Mouse (Mus musculus) embryonic facial prominence, embryonic 12.5 days (tissue): ENCODE measurements around the gene Cenpi. TPM values are rescaled to one million over a fixed set of nuclear protein-coding genes. Genes with fewer than 3 reads are reported as not detected.

ENCODE experiments used
- ATAC-seq: fragments of 200-750 bp; cut with Nextera tagmentation; 2 replicates; pipeline ENCODE4 v1.8.0; 2017; ENCODE audit not compliant: insufficient number of reproducible peaks, insufficient read depth, low FRiP score, low TSS enrichment
- H3K27ac ChIP-seq: fragments of 300-500 bp; sonication (generic); 2 replicates; pipeline ENCODE4 v1.5.1; 2016; ENCODE audit warnings: mild to moderate bottlenecking
- H3K27me3 ChIP-seq: fragments of 300-500 bp; sonication (generic); 2 replicates; pipeline ENCODE4 v1.6.1; 2016; ENCODE audit warnings: mild to moderate bottlenecking, moderate library complexity
- H3K36me3 ChIP-seq: fragments of 300-500 bp; sonication (generic); 2 replicates; pipeline ENCODE4 v1.6.1; 2016; ENCODE audit warnings: mild to moderate bottlenecking
- H3K4me1 ChIP-seq: fragments of 300-500 bp; sonication (generic); 2 replicates; pipeline ENCODE4 v1.6.1; 2016
- H3K4me2 ChIP-seq: fragments of 300-500 bp; sonication (generic); replicated peaks from 2 replicates; pipeline ENCODE4 v1.6.1; 2016; ENCODE audit warnings: mild to moderate bottlenecking, moderate library complexity
- H3K4me3 ChIP-seq: fragments of 300-500 bp; sonication (generic); 2 replicates; pipeline ENCODE4 v1.5.1; 2016; ENCODE audit warnings: mild to moderate bottlenecking
- H3K9ac ChIP-seq: fragments of 300-500 bp; sonication (generic); 2 replicates; pipeline ENCODE4 v1.6.1; 2016; ENCODE audit warnings: mild to moderate bottlenecking, moderate library complexity
- H3K9me3 ChIP-seq: fragments of 300-500 bp; sonication (generic); 2 replicates; pipeline ENCODE4 v1.6.1; 2016; ENCODE audit warnings: mild to moderate bottlenecking, moderate library complexity
- WGBS: fragments of 180-500 bp; shearing (Covaris S2); methylation state at CpG from one replicate; pipeline ENCODE4 v1.1.7; 2016; 5-methylcytosine and 5-hydroxymethylcytosine counted together
- polyA plus RNA-seq: library from polyadenylated mRNA; unstranded; fragments of >200 nt; fragmentation: Nextera tagmentation; extraction: Ambion mirVana; gene quantifications from 2 replicates; pipeline ENCODE4 v1.2.1, GENCODE M21; 2016

Cenpi gene
- 24.8 and 26.5 TPM in 2 replicates for polyA plus RNA-seq

DNA sequence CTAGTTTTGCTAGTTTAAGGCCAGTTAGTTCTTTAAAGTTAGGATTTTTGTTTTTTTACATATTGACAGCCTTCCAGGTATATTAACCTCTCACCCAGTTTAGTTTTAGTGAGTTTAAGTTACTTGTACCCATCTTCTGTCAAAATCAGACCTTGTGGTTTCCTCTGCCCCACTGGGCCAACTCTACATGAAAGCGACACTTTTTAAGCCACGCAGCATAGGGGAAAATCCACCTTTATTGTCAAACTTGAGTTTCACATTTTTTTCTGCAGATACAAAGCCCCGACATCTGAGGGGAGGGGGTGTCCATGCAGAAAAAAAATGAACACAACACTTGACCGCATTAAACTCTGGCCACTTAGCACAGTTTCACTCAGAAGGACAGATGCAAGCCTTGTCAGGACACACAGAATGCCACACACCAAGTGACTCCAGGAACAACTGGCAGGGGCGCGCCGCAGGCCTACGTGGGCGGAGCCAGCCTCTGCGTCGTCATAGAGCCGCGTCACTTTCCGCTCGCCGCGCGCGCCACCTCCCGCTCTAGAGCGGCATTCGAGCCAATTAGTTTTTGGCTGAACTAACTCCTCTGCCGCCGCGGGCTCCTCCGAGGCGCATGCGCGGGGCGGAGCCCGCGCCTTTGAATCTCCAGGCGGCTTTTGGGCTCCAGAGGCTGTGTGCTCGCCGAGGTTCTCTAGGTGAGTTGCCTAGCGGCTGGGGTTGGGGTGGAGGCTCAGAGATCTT is at the start of gene Cenpi:
Gene Cenpi, plus strand, starts transcription at position 551 of the 741 bp plus-strand sequence.
- peak within 1 kb of the TSS; percentile 40 for H3K4me3 ChIP-seq
- WGBS: 21% methylated on average over 36 of the region's 36 CpGs
- no peaks in the 10 kb centered on the region for H3K9me3 ChIP-seq
- peak; percentile 90 for ATAC-seq
- H3K27ac ChIP-seq: 0 out of 2 replicates have a peak within 1 kb of the TSS, but pooled peaks have one; percentile 36
- 0 out of 2 replicates have a peak within 1 kb of the TSS, but pooled peaks have one; percentile 30 for H3K9ac ChIP-seq
- peak within 1 kb of the TSS; percentile 44 for H3K4me2 ChIP-seq
- no peaks in the 10 kb centered on the region for H3K27me3 ChIP-seq
- no peaks in the 10 kb centered on the region for H3K36me3 ChIP-seq
- H3K4me1 ChIP-seq: no peaks in the 10 kb centered on the region

- 45% methylated on average over 5 of the region's 5 CpGs for WGBS
- Histone ChIP-seq H3K36me3 (no peaks in the 10 kb centered on the region), H3K4me2 (no peak overlapping the region), H3K9ac (no peak overlapping the region), H3K27me3 (no peaks in the 10 kb centered on the region), H3K9me3 (no peaks in the 10 kb centered on the region), H3K4me3 (no peak overlapping the region), H3K27ac (no peak overlapping the region), H3K4me1 (no peaks in the 10 kb centered on the region)
- ATAC-seq: no peak
Observed at GRCm38 (mm10) chrX:134261191-134261590, 46.7 kb upstream of the Cenpi start.

DNA sequence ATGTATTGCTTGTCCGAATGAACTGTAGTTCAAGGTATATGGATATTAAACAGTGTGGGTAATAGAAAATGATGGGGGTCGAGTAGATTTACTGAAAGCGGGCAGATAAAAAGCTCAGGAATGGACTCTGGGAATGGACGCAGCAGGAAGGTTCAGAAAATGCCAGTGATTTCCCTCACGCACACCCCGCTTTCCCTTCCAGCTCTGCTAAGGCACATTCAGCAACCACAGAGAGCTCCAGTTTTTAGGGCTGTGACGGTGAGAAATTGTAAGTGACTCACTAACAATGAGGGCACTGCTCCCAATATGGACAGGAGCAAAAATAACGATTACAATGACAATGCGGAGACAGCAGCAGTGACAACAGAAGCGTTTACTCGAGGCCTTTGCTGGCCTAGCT is 45.8 kb upstream of the Cenpi start:
- no peaks in the 10 kb centered on the region for H3K27me3 ChIP-seq
- no peak for ATAC-seq
- WGBS: 76% methylated on average over 11 of the region's 11 CpGs
- no peak overlapping the region for H3K4me3 ChIP-seq
- no peaks in the 10 kb centered on the region for H3K4me1 ChIP-seq
- H3K9ac ChIP-seq: no peak overlapping the region
- no peaks in the 10 kb centered on the region for H3K36me3 ChIP-seq
- H3K4me2 ChIP-seq: no peak overlapping the region
- no peaks in the 10 kb centered on the region for H3K9me3 ChIP-seq
- no peak overlapping the region for H3K27ac ChIP-seq

DNA sequence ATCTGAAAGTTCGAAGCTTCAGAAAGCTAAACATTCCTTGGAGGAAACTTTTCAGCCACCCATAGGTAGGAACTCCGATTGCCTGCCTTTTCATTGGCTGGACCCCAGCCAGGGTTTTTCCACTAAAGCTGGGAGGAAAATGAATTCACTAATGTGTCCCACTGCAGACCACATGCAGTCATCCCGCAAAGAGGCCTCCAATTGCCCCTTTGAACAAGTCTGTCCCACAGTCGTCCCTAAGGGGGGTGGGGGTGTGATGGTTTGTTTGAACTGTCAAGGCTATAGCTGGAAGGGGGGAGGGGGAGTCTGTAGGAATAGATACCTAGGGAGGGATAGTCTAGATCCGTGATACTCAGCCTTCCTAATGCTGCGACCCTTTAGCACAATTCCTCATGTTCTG is 32.2 kb upstream of the Cenpi start:
- 24% methylated on average over 6 of the region's 6 CpGs for WGBS
- Histone ChIP-seq H3K27ac (0 out of 2 replicates have a peak overlapping the region, but pooled peaks have one; percentile 11), H3K4me1 (no peaks in the 10 kb centered on the region), H3K9ac (no peak overlapping the region), H3K9me3 (no peaks in the 10 kb centered on the region), H3K36me3 (no peaks in the 10 kb centered on the region), H3K4me3 (no peak overlapping the region), H3K27me3 (no peaks in the 10 kb centered on the region), H3K4me2 (peak overlapping the region; percentile 41; the same call in 1 of the 2 replicates)
- ATAC-seq: no peak

DNA sequence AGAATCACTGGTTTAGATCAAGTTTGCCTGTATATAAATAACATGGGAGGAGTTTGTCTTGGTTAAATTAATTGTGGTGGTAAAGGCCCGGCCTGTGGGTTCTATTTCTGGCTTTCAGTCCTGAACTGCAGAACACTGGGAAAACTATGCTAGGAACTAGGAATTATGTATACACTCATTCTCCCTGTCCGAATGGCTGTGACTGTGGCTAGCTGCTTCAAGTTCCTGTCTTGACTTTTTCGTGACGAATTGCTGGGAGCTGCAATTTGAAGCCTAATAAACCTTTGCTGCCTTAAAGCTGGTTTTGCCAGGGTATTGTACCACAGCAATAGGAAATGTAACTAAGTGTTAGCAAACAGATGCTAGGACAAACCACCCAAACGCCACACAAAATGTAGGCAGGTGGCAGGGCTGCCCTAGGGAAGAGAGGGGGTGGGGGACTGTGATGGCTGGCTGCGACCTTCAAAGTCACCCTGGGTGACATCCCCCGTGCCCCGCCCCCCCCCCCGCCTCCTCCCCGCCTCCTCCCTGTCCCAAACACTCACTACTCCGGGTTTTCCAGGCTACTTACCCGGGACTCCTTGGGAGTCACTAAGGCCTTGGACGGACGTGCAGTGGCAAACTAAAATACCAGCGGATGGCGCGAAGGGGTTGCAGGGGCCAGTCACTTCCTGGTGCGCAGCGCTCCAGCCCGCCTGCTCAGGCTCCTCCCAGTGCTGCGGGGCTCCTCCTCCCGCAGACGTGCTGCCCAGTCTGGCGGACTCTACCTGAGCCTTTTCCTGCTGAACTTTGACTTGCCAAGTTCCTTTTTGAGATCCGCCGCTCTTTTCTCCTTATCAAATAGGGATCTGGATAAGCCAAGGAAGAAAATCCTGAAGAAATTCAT is 31.4 kb upstream of the Cenpi start, which contains the start of gene Trmt2b:
Gene Trmt2b, minus strand, starts transcription at position 710 of the 886 bp plus-strand sequence.
- H3K27me3 ChIP-seq: no peaks in the 10 kb centered on the region
- peak within 1 kb of the TSS; percentile 79 for H3K27ac ChIP-seq
- peak; percentile 86 for ATAC-seq
- H3K36me3 ChIP-seq: no peaks in the 10 kb centered on the region
- H3K4me2 ChIP-seq: peak within 1 kb of the TSS; percentile 41
- H3K4me3 ChIP-seq: peak within 1 kb of the TSS; percentile 37
- no peaks in the 10 kb centered on the region for H3K4me1 ChIP-seq
- no peaks in the 10 kb centered on the region for H3K9me3 ChIP-seq
- WGBS: 21% methylated on average over 23 of the region's 26 CpGs
- no peak within 1 kb of the TSS for H3K9ac ChIP-seq

- 89% methylated on average over 3 of the region's 3 CpGs for WGBS
- no peak for ATAC-seq
- Histone ChIP-seq H3K9me3 (no peaks in the 10 kb centered on the region), H3K4me3 (no peak overlapping the region), H3K4me2 (no peak overlapping the region), H3K27ac (no peak overlapping the region), H3K4me1 (no peaks in the 10 kb centered on the region), H3K36me3 (no peaks in the 10 kb centered on the region), H3K27me3 (no peaks in the 10 kb centered on the region), H3K9ac (no peak overlapping the region)
Observed at GRCm38 (mm10) chrX:134280531-134280930, 27.4 kb upstream of the Cenpi start.

- H3K4me3 ChIP-seq: no peak overlapping the region
- no peaks in the 10 kb centered on the region for H3K9me3 ChIP-seq
- H3K4me2 ChIP-seq: no peak overlapping the region
- no peaks in the 10 kb centered on the region for H3K4me1 ChIP-seq
- H3K27me3 ChIP-seq: no peaks in the 10 kb centered on the region
- H3K9ac ChIP-seq: no peak overlapping the region
- H3K36me3 ChIP-seq: no peaks in the 10 kb centered on the region
- no peak overlapping the region for H3K27ac ChIP-seq
- no peak for ATAC-seq
- WGBS: 92% methylated on average over 2 of the region's 2 CpGs
Observed at GRCm38 (mm10) chrX:134285102-134285501, 22.8 kb upstream of the Cenpi start.

- Histone ChIP-seq H3K4me1 (no peaks in the 10 kb centered on the region), H3K27ac (no peak overlapping the region), H3K4me3 (no peak overlapping the region), H3K9ac (no peak overlapping the region), H3K9me3 (no peaks in the 10 kb centered on the region), H3K4me2 (no peak overlapping the region), H3K27me3 (no peaks in the 10 kb centered on the region), H3K36me3 (no peaks in the 10 kb centered on the region)
- 62% methylated on average over 4 of the region's 4 CpGs for WGBS
- ATAC-seq: no peak
Observed at GRCm38 (mm10) chrX:134285791-134286190, 22.1 kb upstream of the Cenpi start.

GRCm38 (mm10) chrX:134287305-134287704 is 20.6 kb upstream of the Cenpi start:
- no peak for ATAC-seq
- 88% methylated on average over 2 of the region's 2 CpGs for WGBS
- H3K4me1 ChIP-seq: no peaks in the 10 kb centered on the region
- H3K36me3 ChIP-seq: no peaks in the 10 kb centered on the region
- H3K27me3 ChIP-seq: no peaks in the 10 kb centered on the region
- no peak overlapping the region for H3K9ac ChIP-seq
- no peak overlapping the region for H3K27ac ChIP-seq
- no peak overlapping the region for H3K4me3 ChIP-seq
- no peaks in the 10 kb centered on the region for H3K9me3 ChIP-seq
- H3K4me2 ChIP-seq: no peak overlapping the region

DNA sequence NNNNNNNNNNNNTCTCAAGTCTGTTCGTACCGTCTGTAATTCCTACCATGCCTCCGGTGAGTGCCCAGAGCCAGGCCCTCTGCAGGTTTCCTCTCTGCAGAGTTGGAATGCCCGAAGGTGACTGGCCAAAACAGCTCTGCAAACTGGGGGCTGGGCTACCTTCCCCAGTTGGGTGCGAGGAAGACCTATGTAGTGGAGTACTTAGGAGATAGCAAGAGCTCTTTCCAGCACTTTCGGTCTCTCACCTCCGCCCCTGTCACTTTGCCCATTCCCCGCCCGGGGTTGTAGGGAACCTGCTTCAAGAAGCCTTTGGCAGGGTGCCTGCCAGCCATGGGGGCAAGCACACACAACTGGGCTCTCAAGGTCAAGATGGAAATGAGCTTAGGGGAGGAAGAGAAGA is 11.6 kb upstream of the Cenpi start:
- peak overlapping the region; percentile 47 for H3K4me3 ChIP-seq
- WGBS: 36% methylated on average over 9 of the region's 9 CpGs
- H3K4me1 ChIP-seq: no peaks in the 10 kb centered on the region
- peak overlapping the region; percentile 24; the same call in 1 of the 2 replicates for H3K9ac ChIP-seq
- peaks cover 5% of the 10 kb centered on the region for H3K27me3 ChIP-seq
- peak overlapping the region; percentile 55 for H3K4me2 ChIP-seq
- no peaks in the 10 kb centered on the region for H3K9me3 ChIP-seq
- ATAC-seq: no peak
- H3K36me3 ChIP-seq: no peaks in the 10 kb centered on the region
- H3K27ac ChIP-seq: no peak overlapping the region

- H3K27ac ChIP-seq: no peak overlapping the region
- ATAC-seq: no peak
Observed at GRCm38 (mm10) chrX:134296737-134297136, 11.1 kb upstream of the Cenpi start.

More at GRCm38 (mm10) chrX:134296737-134297136, 11.1 kb upstream of the Cenpi start:
- no peaks in the 10 kb centered on the region for H3K4me1 ChIP-seq
- H3K36me3 ChIP-seq: no peaks in the 10 kb centered on the region
- no peaks in the 10 kb centered on the region for H3K9me3 ChIP-seq
- peaks cover 5% of the 10 kb centered on the region for H3K27me3 ChIP-seq
- H3K4me2 ChIP-seq: peak overlapping the region; percentile 55
- 19% methylated on average over 7 of the region's 7 CpGs for WGBS
- H3K4me3 ChIP-seq: peak overlapping the region; percentile 47
- H3K9ac ChIP-seq: peak overlapping the region; percentile 24; the same call in 1 of the 2 replicates
